Mouse (Mus musculus): ENCODE data around the gene Ugt2b1.

DNA sequence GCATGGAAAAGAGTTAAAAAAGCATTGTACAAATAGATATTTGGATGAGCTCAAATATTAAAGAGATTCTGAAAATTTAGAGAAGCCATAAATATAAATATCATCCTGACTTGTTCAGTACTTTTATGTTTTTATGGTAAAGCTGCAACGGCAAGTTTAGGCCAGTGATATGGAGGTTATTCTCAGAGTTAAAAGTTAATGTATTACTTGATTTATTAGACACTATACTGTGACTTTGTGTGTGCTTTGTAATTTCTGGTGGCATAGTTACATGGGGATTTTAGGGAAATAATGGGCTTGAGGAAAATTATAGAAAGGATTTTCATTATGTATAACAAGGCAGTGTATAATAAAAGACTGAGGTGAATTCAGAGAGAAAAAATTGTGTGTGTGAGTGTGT, 39.2 kb downstream of the Ugt2b1 start:
- TF ChIP-seq CTCF (IDR thresholded peaks at IDR 0.05; ENCODE audit: borderline replicate concordance, extremely low read depth, insufficient read depth, insufficient read length) (no peak), POLR2A (IDR thresholded peaks at IDR 0.05; ENCODE audit: borderline replicate concordance, extremely low read depth, insufficient read depth, insufficient read length, poor library complexity, severe bottlenecking) (no peak)
